Mouse (Mus musculus): ENCODE results near the gene Dync1li1. TPM values are rescaled to one million over a fixed set of nuclear protein-coding genes. Genes with fewer than 3 reads are reported as not detected.
"Not testable (repeated sequence)": the region's sequence is repeated elsewhere in the genome, so short reads cannot be mapped to it uniquely, and the experiment has no call there.

Dync1li1 gene
- total RNA-seq, 2 experiments from 2014 or later, result 93.4 to 102 TPM

GRCm38 (mm10) chr9:114673626-114674025, 15.0 kb upstream of the Dync1li1 start:
- DNase-seq, result no peak

- no peak for DNase-seq
These were observed 10.0 kb upstream of the Dync1li1 start for GRCm38 (mm10) chr9:114678576-114678975.

- DNase-seq, result no peak
These were observed 8.6 kb upstream of the Dync1li1 start for GRCm38 (mm10) chr9:114679944-114680343.

- DNase-seq, result no peak
These were observed 8.1 kb upstream of the Dync1li1 start for GRCm38 (mm10) chr9:114680531-114680930.

- no peak for DNase-seq
These were observed 6.4 kb upstream of the Dync1li1 start for GRCm38 (mm10) chr9:114682193-114682592.

GRCm38 (mm10) chr9:114686245-114686644, 2.3 kb upstream of the Dync1li1 start:
- no peak for DNase-seq

- DNase-seq, result no peak
These were observed 951 bp upstream of the Dync1li1 start for GRCm38 (mm10) chr9:114687639-114688038.

GRCm38 (mm10) chr9:114688953-114689407, 390 bp downstream of the Dync1li1 start:
- DNase-seq, result peak in 1 of 2 experiments; percentile 38

GRCm38 (mm10) chr9:114690119-114690601, 1.6 kb downstream of the Dync1li1 start:
- DNase-seq, result no peak

- no peak for DNase-seq
These were observed 2.5 kb downstream of the Dync1li1 start for GRCm38 (mm10) chr9:114691112-114691511.

GRCm38 (mm10) chr9:114695662-114696061, 7.1 kb downstream of the Dync1li1 start:
- DNase-seq, result not testable (repeated sequence)

- DNase-seq, result no peak
These were observed 8.5 kb downstream of the Dync1li1 start for GRCm38 (mm10) chr9:114697072-114697471.

GRCm38 (mm10) chr9:114697926-114698325, 9.3 kb downstream of the Dync1li1 start:
- no peak for DNase-seq

GRCm38 (mm10) chr9:114699262-114699661, 10.7 kb downstream of the Dync1li1 start:
- DNase-seq, result no peak

GRCm38 (mm10) chr9:114699882-114700665, 11.5 kb downstream of the Dync1li1 start:
- no peak for DNase-seq

GRCm38 (mm10) chr9:114701031-114701430, 12.4 kb downstream of the Dync1li1 start:
- no peak for DNase-seq

- DNase-seq, result no peak
These were observed 13.3 kb downstream of the Dync1li1 start for GRCm38 (mm10) chr9:114701921-114702320.

- no peak for DNase-seq
These were observed 19.2 kb downstream of the Dync1li1 start for GRCm38 (mm10) chr9:114707805-114708204.

GRCm38 (mm10) chr9:114710345-114710744, 21.8 kb downstream of the Dync1li1 start:
- no peak for DNase-seq

GRCm38 (mm10) chr9:114713481-114713880, 24.9 kb downstream of the Dync1li1 start:
- no peak for DNase-seq

- no peak for DNase-seq
These were observed 28.2 kb downstream of the Dync1li1 start for GRCm38 (mm10) chr9:114716677-114717331.

GRCm38 (mm10) chr9:114727315-114727714, 38.7 kb downstream of the Dync1li1 start:
- DNase-seq, result no peak

- DNase-seq, result not testable (repeated sequence)
These were observed 39.8 kb downstream of the Dync1li1 start for GRCm38 (mm10) chr9:114728432-114728831.

Measured in layer of hippocampus, postnatal 36 days (tissue).